15 mouse cellular contexts compared by ENCODE assay signal in genomic region chr6:50366319-50366718, GRCm38 (mm10).
A peak's percentile ranks its signal among the peaks of the same experiment; 100 is the strongest.
DNase-seq lines count a peak whose midpoint lies in the region; ATAC-seq and TF ChIP-seq lines count a peak whose summit lies in the region.
"Had no signal": no experiment of that assay in that cellular context is flagged by ENCODE, and none has a peak within 500 bp of the region (broad histone marks: within the 10 kb centered on the region; RNA-seq: fewer than 3 reads in every experiment).

No protein-coding gene starts in this region.

- TF ChIP-seq POLR2A in liver, adult 2 months (IDR thresholded peaks at IDR 0.05; ENCODE audit: extremely low read depth, insufficient read depth, low read length): no peak

- H3K4me1 ChIP-seq in heart, embryonic 12.5 days (replicated peaks): peaks cover 38% of the 10 kb centered on the region
- H3K4me1 ChIP-seq in liver, adult 2 months (ENCODE audit: control insufficient read depth, insufficient read depth, low read length): no peaks in the 10 kb centered on the region
- no peaks in the 10 kb centered on the region for H3K4me1 ChIP-seq in forebrain, embryonic 14.5 days (ENCODE audit: control insufficient read depth, insufficient read depth, low read length)
- H3K4me1 ChIP-seq in forebrain, embryonic 12.5 days: no peaks in the 10 kb centered on the region
- H3K4me1 ChIP-seq: limb, embryonic 13.5 days had no signal

- peaks cover 12% of the 10 kb centered on the region for H3K36me3 ChIP-seq in heart, embryonic 12.5 days
- H3K36me3 ChIP-seq in liver, adult 2 months (ENCODE audit: control insufficient read depth, insufficient read depth, low read length): no peaks in the 10 kb centered on the region
- no peaks in the 10 kb centered on the region for H3K36me3 ChIP-seq in forebrain, embryonic 14.5 days (ENCODE audit: control insufficient read depth, insufficient read depth, low read length)
- no peaks in the 10 kb centered on the region; the same call in 1 of the 2 replicates for H3K36me3 ChIP-seq in forebrain, embryonic 12.5 days (replicated peaks)
- H3K36me3 ChIP-seq: forebrain, embryonic 15.5 days had no signal

- no peak for TF ChIP-seq CTCF in liver, adult 2 months (IDR thresholded peaks at IDR 0.05; ENCODE audit: low read depth, low read length)

- H3K9ac ChIP-seq in heart, embryonic 12.5 days: no peak overlapping the region
- no peak overlapping the region for H3K9ac ChIP-seq in liver, adult 2 months (ENCODE audit: low read depth, low read length)
- no peak overlapping the region for H3K9ac ChIP-seq in forebrain, embryonic 14.5 days (ENCODE audit: low read length)
- no peak overlapping the region for H3K9ac ChIP-seq in forebrain, embryonic 12.5 days
- H3K9ac ChIP-seq: forebrain, embryonic 15.5 days; limb, embryonic 13.5 days had no signal

- intact Hi-C loops in heart, postnatal 10 days (cut with DNase I): no loop called here

- peak overlapping the region; percentile 72 for H3K27ac ChIP-seq in heart, embryonic 12.5 days (ENCODE audit: poor library complexity, severe bottlenecking)
- no peak overlapping the region for H3K27ac ChIP-seq in liver, adult 2 months (replicated peaks; ENCODE audit: insufficient read depth, low read depth, low read length)
- no peak overlapping the region for H3K27ac ChIP-seq in forebrain, embryonic 14.5 days (ENCODE audit: low read depth, low read length)
- H3K27ac ChIP-seq in forebrain, embryonic 12.5 days: no peak overlapping the region
- H3K27ac ChIP-seq: forebrain, embryonic 15.5 days; hindbrain, postnatal 0 days; limb, embryonic 13.5 days had no signal

- 0 out of 2 replicates have a peak, but pooled peaks cover 6% of the 10 kb centered on the region for H3K27me3 ChIP-seq in heart, embryonic 12.5 days (replicated peaks)
- no peaks in the 10 kb centered on the region for H3K27me3 ChIP-seq in liver, adult 2 months (ENCODE audit: control insufficient read depth, insufficient read depth, low read length)
- H3K27me3 ChIP-seq in forebrain, embryonic 14.5 days (replicated peaks; ENCODE audit: control insufficient read depth, insufficient read depth, low read length): no peaks in the 10 kb centered on the region
- H3K27me3 ChIP-seq in forebrain, embryonic 12.5 days: no peaks in the 10 kb centered on the region
- H3K27me3 ChIP-seq: forebrain, embryonic 15.5 days; limb, embryonic 13.5 days had no signal

- no peaks in the 10 kb centered on the region for H3K79me2 ChIP-seq in liver, adult 2 months (ENCODE audit: control insufficient read depth, insufficient read depth, low read length)

- WGBS in heart, embryonic 12.5 days: 85% methylated on average over 7 of the region's 7 CpGs
- WGBS in liver, adult 2 months: 55% methylated on average over 7 of the region's 7 CpGs
- WGBS in forebrain, embryonic 14.5 days: 94% methylated on average over 7 of the region's 7 CpGs
- WGBS in forebrain, embryonic 12.5 days: 95% methylated on average over 7 of the region's 7 CpGs

- H3K4me3 ChIP-seq in heart, embryonic 12.5 days: no peak overlapping the region
- H3K4me3 ChIP-seq in liver, adult 2 months (ENCODE audit: insufficient read depth, low read depth, low read length): no peak overlapping the region
- no peak overlapping the region for H3K4me3 ChIP-seq in forebrain, embryonic 14.5 days (ENCODE audit: low read depth, low read length)
- no peak overlapping the region for H3K4me3 ChIP-seq in forebrain, embryonic 12.5 days (replicated peaks)
- H3K4me3 ChIP-seq: forebrain, embryonic 15.5 days; limb, embryonic 13.5 days had no signal

- no peak overlapping the region for H3K4me2 ChIP-seq in heart, embryonic 12.5 days
- no peak overlapping the region for H3K4me2 ChIP-seq in forebrain, embryonic 14.5 days (ENCODE audit: low read length)
- H3K4me2 ChIP-seq in forebrain, embryonic 12.5 days: no peak overlapping the region
- H3K4me2 ChIP-seq: forebrain, embryonic 15.5 days; limb, embryonic 13.5 days had no signal

- H3K9me3 ChIP-seq in heart, embryonic 12.5 days (replicated peaks): no peaks in the 10 kb centered on the region
- no peaks in the 10 kb centered on the region for H3K9me3 ChIP-seq in forebrain, embryonic 14.5 days (replicated peaks; ENCODE audit: control insufficient read depth, low read length)
- no peaks in the 10 kb centered on the region for H3K9me3 ChIP-seq in forebrain, embryonic 12.5 days
- H3K9me3 ChIP-seq: forebrain, embryonic 15.5 days; limb, embryonic 13.5 days had no signal

- no peak for DNase-seq in heart, postnatal 10 days
- DNase-seq in liver, adult 2 months (ENCODE audit: extremely low read depth, low read depth, low spot score): peak; percentile 48
- no peak for DNase-seq in liver
- DNase-seq in cerebellum, adult 9-10 months: peak; percentile 93
- no peak for DNase-seq in forebrain, embryonic 14.5 days (ENCODE audit: low spot score)
- DNase-seq: adrenal gland, postnatal 25 days; kidney, adult 11 months; kidney, postnatal 14 days; lung, postnatal 10 days had no signal

- no peak for ATAC-seq in heart, embryonic 12.5 days (ENCODE audit: insufficient number of reproducible peaks, low FRiP score)
- ATAC-seq in forebrain, embryonic 14.5 days: no peak
- ATAC-seq in forebrain, embryonic 12.5 days (ENCODE audit: low FRiP score): no peak
- ATAC-seq: forebrain, embryonic 15.5 days; hindbrain, postnatal 0 days; midbrain, embryonic 16.5 days had no signal

Comparison
In these comparisons a context has a peak if more than half of its experiments do, and no peak if none do; other contexts are left out.
1. DNase-seq: peak in liver, adult 2 months (single experiment) and cerebellum, adult 9-10 months (single experiment); none in heart, postnatal 10 days (0 of 2), liver (single experiment) and forebrain, embryonic 14.5 days (single experiment).